Mouse (Mus musculus) MEL (cell line): ENCODE results near the gene Ppp1r10. TPM values are rescaled to one million over a fixed set of nuclear protein-coding genes. Genes with fewer than 3 reads are reported as not detected.

ENCODE experiments used
- CHD1 ChIP-seq: IDR thresholded peaks from 2 replicates; pipeline ENCODE4 v1.6.1; 2012; ENCODE audit warnings: low read depth, mild to moderate bottlenecking, inconsistent platforms, low read length, improper control_type of control experiment
- CHD2 ChIP-seq: IDR thresholded peaks from 2 replicates; pipeline ENCODE4 v1.6.1; 2011; ENCODE audit warnings: low read length, improper control_type of control experiment
- E2F4 ChIP-seq: IDR thresholded peaks from 2 replicates; pipeline ENCODE4 v1.6.1; 2011; ENCODE audit warnings: low read depth, low read length, improper control_type of control experiment, borderline replicate concordance
- ELF1 ChIP-seq: IDR thresholded peaks from 2 replicates; pipeline ENCODE4 v1.6.1; 2014; ENCODE audit warnings: low read depth, mild to moderate bottlenecking, inconsistent platforms, low read length, improper control_type of control experiment, moderate library complexity
- EP300 ChIP-seq, 2 experiments: IDR thresholded peaks; 2 replicates each; pipeline ENCODE4 v1.6.1; 2011; ENCODE audit warnings: improper control_type of control experiment in 2 of 2, low read length in 2 of 2, low read depth in 1 of 2, mild to moderate bottlenecking in 1 of 2
- GABPA ChIP-seq: IDR thresholded peaks from 2 replicates; pipeline ENCODE4 v1.6.1; 2012; ENCODE audit warnings: low read depth, mild to moderate bottlenecking, inconsistent platforms, low read length, improper control_type of control experiment, moderate library complexity
- GATA1 ChIP-seq: IDR thresholded peaks from 2 replicates; pipeline ENCODE4 v1.6.1; 2011; ENCODE audit warnings: low read depth, low read length, improper control_type of control experiment
- HCFC1 ChIP-seq: IDR thresholded peaks from 2 replicates; pipeline ENCODE4 v1.6.1; 2012; ENCODE audit warnings: low read depth, mild to moderate bottlenecking, inconsistent platforms, low read length, improper control_type of control experiment, moderate library complexity
- JUND ChIP-seq: IDR thresholded peaks from 2 replicates; pipeline ENCODE4 v1.6.1; 2011; ENCODE audit warnings: low read depth, mild to moderate bottlenecking, improper control_type of control experiment, low read length
- MAFK ChIP-seq: IDR thresholded peaks from 2 replicates; pipeline ENCODE4 v1.6.1; 2011; ENCODE audit warnings: low read depth, mild to moderate bottlenecking, low read length, improper control_type of control experiment, borderline replicate concordance
- MAX ChIP-seq: IDR thresholded peaks from 2 replicates; pipeline ENCODE4 v1.6.1; 2011; ENCODE audit warnings: low read length, improper control_type of control experiment
- MXI1 ChIP-seq: IDR thresholded peaks from 2 replicates; pipeline ENCODE4 v1.6.1; 2011; ENCODE audit warnings: mild to moderate bottlenecking, low read depth, low read length, improper control_type of control experiment
- NELFE ChIP-seq: IDR thresholded peaks from 2 replicates; pipeline ENCODE4 v1.6.1; 2011; ENCODE audit warnings: low read depth, low read length, improper control_type of control experiment
- NRF1 ChIP-seq: IDR thresholded peaks from 2 replicates; pipeline ENCODE4 v1.6.1; 2014; ENCODE audit warnings: low read depth, mild to moderate bottlenecking, inconsistent platforms, low read length, improper control_type of control experiment, moderate library complexity; ENCODE audit not compliant: poor library complexity, insufficient read depth, severe bottlenecking
- POLR2AphosphoS5 ChIP-seq: IDR thresholded peaks from 2 replicates; pipeline ENCODE4 v1.6.1; 2012; ENCODE audit warnings: low read depth, borderline replicate concordance, mild to moderate bottlenecking, inconsistent platforms, low read length, moderate library complexity, mixed read lengths
- TAL1 ChIP-seq: IDR thresholded peaks from 2 replicates; pipeline ENCODE4 v1.6.1; 2012; ENCODE audit warnings: mild to moderate bottlenecking, inconsistent platforms, low read length, moderate library complexity, mixed read lengths
- TBP ChIP-seq: IDR thresholded peaks from 2 replicates; pipeline ENCODE4 v1.8.0; 2011; ENCODE audit warnings: low read depth, low read length, improper control_type of control experiment
- TCF12 ChIP-seq: IDR thresholded peaks from 2 replicates; pipeline ENCODE4 v1.6.1; 2014; ENCODE audit warnings: low read depth, mild to moderate bottlenecking, inconsistent platforms, low read length, improper control_type of control experiment, moderate library complexity
- UBTF ChIP-seq: IDR thresholded peaks from 2 replicates; pipeline ENCODE4 v1.6.1; 2012; ENCODE audit warnings: low read depth, mild to moderate bottlenecking, inconsistent platforms, low read length, improper control_type of control experiment, moderate library complexity, borderline replicate concordance; ENCODE audit not compliant: insufficient read depth
- USF1 ChIP-seq: IDR thresholded peaks from 2 replicates; pipeline ENCODE4 v1.6.1; 2014; ENCODE audit warnings: low read depth, mild to moderate bottlenecking, inconsistent platforms, low read length, improper control_type of control experiment, moderate library complexity
- ZMIZ1 ChIP-seq: IDR thresholded peaks from 2 replicates; pipeline ENCODE4 v1.6.1; 2012; ENCODE audit warnings: low read depth, mild to moderate bottlenecking, inconsistent platforms, low read length, improper control_type of control experiment, moderate library complexity
- ZNF384 ChIP-seq: IDR thresholded peaks from 2 replicates; pipeline ENCODE4 v1.6.1; 2012; ENCODE audit warnings: low read depth, mild to moderate bottlenecking, inconsistent platforms, low read length, improper control_type of control experiment
- polyA plus RNA-seq, 2 experiments: library from polyadenylated mRNA; stranded (reverse) in 1 of 2; unstranded in 1 of 2; fragments of >175 nt in 1 of 2; fragments of >200 nt in 1 of 2; gene quantifications; 2 replicates each; pipeline versions ENCODE4 v1.2.1 to v1.2.4; 2012; ENCODE audit warnings: low replicate concordance in 2 of 2, low read depth in 1 of 2; ENCODE audit not compliant: insufficient read length in 2 of 2, insufficient read depth in 1 of 2, missing spikeins in 1 of 2
- total RNA-seq: library from RNA; depleted of rRNA; stranded (reverse); fragments of 300-350 nt; gene quantifications from 2 replicates; pipeline ENCODE4 v1.2.3, GENCODE M21; 2012

Gene Ppp1r10
- total and polyA plus RNA-seq, 3 experiments: 25.3 to 61.4 TPM; not detected in 1

DNA sequence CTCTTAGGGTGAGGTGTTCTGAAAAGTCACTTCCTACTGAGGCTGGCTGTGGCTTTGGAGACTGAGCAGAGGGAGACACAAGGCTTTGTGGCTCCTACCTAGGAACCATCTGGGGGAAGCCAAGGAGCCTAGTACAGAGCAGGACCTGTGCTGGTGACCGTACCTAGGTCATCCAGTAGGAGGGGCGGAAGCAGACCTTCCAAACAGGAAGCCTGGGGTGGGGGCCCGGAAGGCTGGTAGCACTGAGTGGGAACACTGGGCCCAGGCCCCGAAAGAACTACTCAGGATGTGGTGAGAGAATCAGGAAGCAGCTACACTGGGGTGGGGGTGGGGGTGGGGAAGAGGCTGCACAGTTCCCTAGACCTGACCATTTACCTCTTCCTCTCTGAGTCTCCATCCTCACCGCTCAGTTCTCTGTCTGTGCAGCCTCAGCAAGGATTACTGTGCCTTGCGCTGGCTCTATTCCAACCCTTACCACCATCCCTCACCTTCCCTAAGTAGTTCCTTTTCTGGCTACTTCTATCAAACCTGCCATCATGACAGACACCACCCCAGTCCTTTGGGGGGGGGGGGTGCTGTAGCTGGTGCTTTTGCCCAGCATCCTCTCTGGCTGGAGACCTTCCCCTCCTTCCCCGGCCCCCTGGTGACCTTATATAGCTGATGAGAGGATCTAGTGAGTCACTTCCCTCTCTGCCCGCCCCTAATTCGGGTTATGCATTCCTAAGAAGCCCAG is 45.9 kb upstream of the Ppp1r10 start (continued):
- TF ChIP-seq ZMIZ1 (no peak), EP300 (IDR thresholded peaks at IDR 0.05; ENCODE audit: low read depth in 1 of 2, low read length in 2 of 2) (peak; percentile 39 to 63; a peak in 2 of 4 replicates), UBTF (no peak), CHD1 (0 out of 2 replicates have a peak, but pooled peaks have one; percentile 70), NRF1 (no peak), TCF12 (no peak), GATA1 (no peak), MAX (no peak), MXI1 (peak; percentile 27; the same call in 1 of the 2 replicates), POLR2AphosphoS5 (no peak), ELF1 (peak; percentile 81), HCFC1 (no peak; the same call in none of the 2 replicates), MAFK (no peak), TBP (peak; percentile 53; the same call in 1 of the 2 replicates), CHD2 (peak; percentile 37), ZNF384 (no peak), JUND (no peak), GABPA (no peak), E2F4 (no peak), NELFE (peak; percentile 35; the same call in 1 of the 2 replicates), TAL1 (peak; percentile 16; the same call in 1 of the 2 replicates), USF1 (no peak)
